Mouse (Mus musculus) frontal cortex, adult 2 months (tissue): ENCODE data around the gene Pbld1. TPM values are rescaled to one million over a fixed set of nuclear protein-coding genes. Genes with fewer than 3 reads are reported as not detected.
A peak's percentile ranks its signal among the peaks of the same experiment; 100 is the strongest.

Source experiments
- DNase-seq, 2 experiments: peaks; one replicate each; pipeline ENCODE4 v3.0.0; 2022; ENCODE audit warnings: low spot score in 1 of 2; ENCODE audit errors: extremely low spot score in 1 of 2
- polyA plus RNA-seq: library from polyadenylated mRNA; depleted of rRNA; stranded (reverse); fragments of >200 nt; gene quantifications from 2 replicates; pipeline ENCODE4 v1.2.3, GENCODE M21; 2012

Gene Pbld1
- polyA plus RNA-seq, 1 experiment = 0.96 TPM

DNA sequence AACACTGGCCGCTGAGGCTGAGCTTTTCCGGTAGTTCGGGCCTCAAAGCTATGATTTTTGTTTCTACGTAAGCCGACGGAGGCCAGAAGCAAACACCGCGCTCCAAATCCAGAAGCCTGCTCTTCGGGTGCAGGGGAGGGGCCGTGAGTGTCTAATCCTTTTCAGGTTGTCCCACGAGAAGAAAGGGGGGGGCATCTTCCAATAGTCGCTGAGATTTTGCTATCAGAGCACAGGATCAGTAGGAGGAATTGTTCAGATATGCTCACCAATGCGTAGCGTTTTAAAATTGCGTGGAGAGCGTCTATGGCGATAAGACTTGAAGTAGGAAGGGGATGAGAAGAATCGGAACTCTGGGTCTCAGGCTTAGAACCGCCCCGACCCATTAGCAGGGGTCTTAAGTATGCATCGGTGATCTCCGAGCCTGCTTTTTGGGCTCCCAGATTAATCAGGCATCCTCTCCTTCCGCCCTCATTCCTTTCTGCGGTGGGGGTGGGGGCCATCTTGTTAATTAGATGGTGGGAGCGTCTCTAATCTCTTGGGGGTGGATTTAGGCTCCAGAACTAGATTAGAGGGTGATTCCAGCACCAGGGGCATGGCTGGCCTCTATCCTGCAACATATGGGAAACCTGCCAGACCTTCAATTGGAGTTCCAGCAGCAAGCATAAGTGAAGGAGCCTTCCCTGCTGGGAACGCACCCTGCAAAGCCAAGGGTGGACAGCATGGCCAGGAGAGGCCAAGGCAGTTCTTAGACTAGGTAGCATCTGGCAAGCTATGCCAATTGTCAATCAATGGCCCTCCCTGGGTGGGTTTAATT is 30.0 kb downstream of the Pbld1 start:
- peak in 1 of 2 experiments; percentile 31 for DNase-seq

DNA sequence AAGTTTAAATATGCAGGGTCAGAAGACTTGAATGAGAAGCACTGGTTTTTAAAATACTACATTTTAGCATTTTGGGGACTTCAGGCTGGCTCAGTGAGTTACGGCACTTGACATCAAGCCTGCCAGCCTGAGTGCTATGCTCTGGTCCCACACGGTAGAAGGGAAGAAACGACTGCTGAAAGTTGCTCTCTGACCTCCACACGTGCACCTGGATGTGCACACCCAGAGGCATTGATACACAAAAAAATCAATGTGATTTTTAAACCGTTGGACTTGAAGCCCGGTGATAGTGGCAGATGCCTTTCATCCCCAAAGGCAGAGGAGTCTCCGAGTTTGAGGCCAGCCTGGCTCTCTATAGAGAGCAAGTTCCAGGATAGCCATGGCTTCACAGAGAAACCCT is 32.0 kb downstream of the Pbld1 start:
- no peak for DNase-seq

DNA sequence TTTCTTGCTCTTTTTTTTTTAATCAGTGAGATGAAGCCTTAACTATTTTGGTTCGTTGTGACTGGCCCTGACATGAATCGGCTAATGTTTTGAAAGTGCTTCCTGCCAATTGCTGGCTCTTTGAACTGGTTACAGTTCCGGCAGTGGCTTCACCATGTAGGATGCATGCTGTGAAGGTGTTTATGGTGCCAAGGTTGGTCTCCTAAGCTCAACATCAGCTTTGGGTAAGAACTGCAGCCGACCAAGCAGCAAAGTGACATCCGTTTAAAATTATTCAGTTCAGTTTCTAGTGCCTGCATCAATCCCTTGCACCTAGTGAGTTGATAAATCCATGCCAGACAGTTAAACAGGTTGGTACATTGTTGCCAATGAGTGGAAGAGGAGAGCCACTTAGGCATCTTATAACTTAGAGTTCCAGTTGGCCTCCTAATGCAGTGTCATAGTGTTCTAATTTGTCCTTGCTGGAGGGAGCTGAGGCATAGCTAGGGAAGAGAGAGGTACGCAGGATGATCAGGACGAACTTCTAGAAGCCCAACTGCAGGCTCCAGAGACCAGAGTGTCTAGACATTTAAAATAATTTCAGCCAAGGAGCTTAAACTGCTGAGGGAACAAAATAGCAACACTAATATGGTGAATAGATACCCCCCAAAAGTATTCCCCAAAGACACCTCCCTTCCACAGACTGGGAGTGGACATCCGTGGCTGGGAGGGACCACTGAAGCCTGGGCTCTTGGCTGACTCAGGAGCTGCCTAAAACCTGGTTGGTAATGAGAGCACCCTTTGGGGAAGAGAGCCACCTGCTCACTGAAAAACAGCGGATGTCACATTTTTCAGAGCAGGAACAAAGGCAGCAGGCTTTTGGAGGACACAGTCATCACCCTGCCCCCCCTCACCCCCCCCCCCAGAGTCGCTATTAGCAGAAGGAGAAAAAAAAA is 32.9 kb downstream of the Pbld1 start:
- no peak for DNase-seq

DNA sequence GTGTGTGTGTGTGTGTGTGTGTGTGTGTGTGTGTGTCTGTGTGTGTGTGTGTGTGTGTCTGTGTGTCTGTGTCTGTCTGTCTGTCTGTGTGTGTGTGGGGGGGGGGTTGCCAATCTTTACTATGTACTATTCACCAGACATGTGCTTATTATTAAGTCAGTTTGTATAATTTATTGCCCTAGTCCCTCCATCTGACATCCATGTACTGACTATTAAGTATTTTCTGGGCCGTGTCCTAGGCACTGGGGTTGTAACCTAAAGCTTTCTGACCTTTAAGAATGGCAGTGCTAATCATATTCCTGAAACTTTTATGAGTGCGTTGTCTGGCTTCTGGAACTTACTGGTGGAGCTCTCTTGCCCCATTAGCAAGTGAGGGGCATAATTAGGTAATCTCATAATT is 36.8 kb downstream of the Pbld1 start:
- no peak for DNase-seq

DNA sequence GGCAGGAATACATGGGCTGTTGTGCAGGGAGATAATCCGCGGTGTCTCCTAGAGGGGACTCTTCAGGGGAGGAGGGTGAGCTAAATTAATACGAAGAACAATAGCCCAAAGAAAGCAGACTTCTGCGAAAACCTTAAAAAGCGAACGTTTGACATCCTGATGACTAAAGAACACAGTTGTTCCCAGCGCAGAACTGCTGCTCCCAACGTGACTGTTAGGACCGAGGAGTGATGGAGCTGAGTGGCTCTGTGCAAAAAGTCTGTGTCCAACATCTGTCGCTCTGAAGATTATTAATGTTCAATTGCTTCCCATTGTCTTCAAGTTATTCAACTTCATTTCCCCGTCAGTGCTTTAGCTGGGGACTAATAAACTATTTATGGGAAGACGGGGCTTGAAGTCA is 38.2 kb downstream of the Pbld1 start:
- DNase-seq = no peak

DNA sequence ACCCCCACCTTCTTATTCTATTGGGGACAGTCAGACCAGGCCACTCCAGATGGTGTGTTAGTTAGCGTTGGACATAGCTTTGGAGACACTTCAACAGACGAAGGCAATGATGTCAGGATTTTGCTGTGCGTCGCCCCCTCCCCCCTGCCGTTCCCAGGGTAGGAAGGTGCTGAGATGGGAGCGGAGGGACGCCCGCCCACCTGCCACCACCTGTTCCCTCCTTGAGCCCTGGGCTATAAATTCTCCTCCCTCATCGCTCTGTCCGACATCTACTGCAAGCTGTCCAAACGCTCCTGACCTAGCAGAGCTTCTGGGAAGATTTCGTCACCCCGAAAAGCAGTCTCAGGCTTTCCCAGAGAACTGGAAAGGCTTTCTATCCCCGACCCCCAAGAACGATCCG is 39.6 kb downstream of the Pbld1 start, which contains the start of gene Atoh7:
Atoh7 (plus strand) TSS at position 131 of the 400 bp plus-strand sequence.
- peak; percentile 37 to 62 for DNase-seq

DNA sequence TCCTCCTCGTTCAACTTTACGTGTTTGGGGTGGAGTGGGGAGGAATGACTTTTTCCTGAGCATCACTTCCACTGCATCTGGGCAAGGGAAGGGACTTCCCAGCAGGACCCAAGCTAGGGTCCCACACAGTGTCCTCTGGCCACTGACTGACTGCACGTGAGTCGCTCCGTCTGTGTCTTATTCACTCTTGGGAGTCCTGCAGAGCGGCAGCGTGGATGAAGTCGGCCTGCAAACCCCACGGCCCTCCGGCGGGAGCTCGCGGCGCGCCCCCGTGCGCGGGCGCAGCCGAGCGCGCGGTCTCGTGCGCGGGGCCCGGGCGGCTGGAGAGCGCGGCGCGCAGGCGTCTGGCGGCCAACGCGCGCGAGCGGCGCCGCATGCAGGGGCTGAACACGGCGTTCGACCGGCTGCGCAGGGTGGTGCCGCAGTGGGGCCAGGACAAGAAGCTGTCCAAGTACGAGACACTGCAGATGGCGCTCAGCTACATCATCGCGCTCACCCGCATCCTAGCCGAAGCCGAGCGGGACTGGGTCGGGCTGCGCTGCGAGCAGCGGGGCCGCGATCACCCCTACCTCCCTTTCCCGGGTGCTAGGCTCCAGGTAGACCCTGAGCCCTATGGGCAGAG is 40.1 kb downstream of the Pbld1 start:
- DNase-seq = peak in 1 of 2 experiments; percentile 77

DNA sequence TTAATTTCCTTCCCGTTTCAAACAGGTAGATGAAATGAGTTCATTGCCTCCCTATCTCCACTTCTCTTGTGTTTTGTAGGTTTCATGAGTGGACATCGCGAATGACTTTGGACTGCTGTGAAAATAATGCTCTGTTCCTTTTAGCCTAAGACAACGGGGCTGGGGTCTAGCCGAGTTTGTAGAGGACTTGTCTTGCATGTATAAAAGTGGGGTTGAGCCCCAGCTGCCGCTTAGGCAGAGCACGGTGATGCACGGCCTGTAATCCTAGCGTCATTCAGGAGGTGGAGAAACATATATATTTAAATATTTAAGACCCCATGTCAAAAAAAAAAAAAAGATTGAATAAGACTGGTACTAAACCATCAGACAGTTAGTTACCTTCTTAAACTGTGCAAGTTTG is 40.7 kb downstream of the Pbld1 start:
- no peak for DNase-seq

DNA sequence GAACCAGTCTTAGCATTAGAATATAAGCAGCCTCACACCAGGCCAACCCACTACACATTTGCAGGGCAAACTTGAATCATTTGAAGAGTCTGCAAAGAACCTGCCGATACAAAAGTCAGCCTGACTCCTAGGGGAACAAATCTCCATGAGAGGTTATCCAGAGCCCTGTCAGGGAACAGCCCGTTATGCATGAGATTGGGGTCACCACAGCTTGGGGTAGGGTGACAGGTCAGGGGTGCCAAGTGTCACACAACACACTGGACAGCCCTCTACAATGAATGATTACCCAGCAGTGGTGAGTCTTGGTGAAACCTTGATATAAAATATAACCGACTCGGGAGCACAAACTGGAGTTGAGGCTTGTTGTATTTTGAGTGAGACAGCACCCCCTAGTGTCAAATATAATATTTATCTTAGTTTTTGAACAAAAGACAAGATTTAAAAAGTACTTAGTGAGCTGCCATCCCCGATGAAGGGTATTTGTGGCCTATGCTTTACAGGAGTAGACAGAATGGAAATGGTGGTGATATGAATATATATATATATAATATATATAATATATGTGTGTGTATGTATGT is 53.2 kb downstream of the Pbld1 start:
- DNase-seq = peak in 1 of 2 experiments; percentile 41

DNA sequence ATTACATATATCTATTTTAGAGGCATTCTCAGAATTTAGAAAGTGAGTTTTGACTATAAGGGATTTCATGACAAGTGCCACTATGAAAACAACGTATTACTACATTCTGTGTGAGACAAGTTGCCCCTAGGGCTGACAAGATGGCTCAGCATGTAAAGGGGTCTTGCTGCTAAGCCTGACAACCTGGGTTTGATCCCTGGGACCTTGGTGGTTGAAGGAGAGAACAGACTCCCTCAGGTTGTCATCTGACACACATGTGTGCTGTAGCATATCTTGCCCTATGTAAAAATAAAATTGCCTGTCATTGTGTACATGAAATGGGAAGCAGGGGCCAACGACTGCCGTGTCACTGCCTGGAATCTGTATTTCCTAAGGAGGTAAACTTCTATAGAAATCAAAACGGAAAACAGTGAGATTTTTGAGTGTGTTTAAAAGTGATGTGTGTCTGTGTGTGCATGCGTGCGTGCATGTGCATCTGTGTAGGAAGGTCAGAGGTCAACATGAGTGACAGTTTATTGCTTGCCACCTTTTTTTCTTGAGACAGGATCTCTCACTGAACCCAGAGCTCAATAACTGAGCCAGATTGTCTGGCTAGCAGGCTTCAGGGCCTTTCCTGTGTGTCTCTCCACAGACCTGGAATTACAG is 53.9 kb downstream of the Pbld1 start:
- DNase-seq = no peak

DNA sequence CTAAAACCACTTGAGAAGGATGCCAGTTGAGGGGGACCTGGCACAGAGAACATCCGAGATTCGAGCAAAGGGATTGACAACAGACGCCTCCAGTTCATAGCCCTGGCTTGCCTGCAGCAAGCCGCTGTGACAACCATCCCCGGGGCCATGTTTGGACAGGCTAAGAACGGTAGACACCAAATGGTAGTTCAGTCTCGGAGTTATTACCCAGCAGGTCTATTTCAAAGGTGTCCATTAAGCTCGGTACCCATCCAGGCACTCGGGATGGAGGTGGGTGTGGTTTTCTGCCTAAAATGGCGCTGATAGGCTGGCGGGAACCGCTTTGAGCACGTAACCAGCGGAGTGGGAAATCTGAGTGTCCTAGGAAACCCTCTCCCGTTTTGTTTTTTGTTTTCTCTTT is 55.9 kb downstream of the Pbld1 start:
- DNase-seq = no peak

DNA sequence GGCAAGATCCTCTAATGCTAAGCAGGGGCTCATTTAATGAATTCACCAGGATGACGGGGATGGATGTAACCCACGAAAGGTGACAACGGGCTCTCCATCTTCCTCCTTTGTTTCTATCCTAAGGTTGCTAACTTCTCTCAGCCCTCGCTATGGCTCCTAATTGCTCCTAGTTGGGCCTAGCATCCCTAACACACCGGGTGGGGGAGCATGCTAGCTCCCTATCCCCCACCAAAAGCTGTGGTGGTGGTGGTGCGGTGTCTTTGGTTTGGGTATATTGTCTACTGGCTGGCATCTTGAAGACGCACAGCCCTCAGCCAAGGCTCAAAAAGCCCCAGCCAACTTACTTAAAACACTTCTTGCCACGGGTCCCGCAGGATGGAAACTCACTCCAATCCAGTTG is 56.4 kb downstream of the Pbld1 start:
- no peak for DNase-seq

DNA sequence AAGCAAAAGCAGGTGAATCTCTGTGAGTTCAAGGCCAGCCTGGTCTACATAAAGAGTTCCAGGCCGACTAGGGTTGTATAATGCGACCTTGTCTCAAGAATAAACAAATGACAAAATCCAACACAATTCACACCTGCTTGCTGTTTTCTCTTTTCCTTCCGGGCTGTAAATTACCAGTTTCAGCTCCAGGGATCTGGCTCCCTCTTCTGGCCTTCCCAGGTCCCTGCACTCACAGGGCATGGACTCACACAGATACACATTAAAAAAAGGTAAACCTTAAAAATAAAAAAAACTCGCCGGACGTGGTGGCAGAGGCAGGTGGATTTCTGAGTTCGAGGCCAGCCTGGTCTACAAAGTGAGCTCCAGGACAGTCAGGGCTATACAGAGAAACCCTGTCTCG is 57.6 kb downstream of the Pbld1 start:
- no peak for DNase-seq

DNA sequence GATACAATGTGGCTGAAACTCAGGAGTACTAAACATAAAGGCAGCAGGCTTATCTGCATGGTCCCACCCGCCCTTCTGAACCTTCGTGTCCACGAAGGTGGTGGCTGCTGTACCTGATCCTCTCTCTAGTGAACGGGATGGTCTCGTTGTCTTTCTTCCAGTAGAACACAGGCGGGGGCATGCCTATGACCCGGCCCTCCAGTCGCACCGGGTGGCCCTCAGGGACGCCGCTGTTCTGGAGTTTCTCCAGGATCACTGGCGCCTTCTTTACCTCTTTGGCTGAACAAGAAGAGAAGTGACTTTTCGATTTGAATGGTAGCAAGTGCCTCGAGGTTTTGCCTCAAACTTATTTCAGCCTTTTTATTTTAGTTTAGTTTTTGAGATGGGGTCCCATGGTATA is 60.0 kb downstream of the Pbld1 start:
- DNase-seq = no peak

DNA sequence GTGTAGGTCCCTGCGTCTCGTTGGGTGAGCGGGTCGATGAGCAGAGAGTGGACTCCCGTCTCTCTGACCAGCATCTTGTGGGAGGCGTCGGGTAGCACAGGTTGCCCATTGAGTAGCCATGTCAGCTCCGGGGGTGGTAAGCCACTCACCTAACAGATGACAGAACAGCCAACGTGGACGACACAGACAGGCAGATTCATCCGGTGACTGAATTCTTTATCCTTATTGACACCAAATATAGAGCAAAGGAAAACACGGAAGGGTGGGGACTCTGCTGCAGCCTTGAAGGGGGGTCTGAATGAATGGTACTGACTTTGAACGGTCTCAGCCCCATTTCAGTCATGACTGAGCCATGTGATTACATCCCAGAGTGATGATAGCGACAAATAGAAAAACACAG is 62.0 kb downstream of the Pbld1 start:
- no peak for DNase-seq

DNA sequence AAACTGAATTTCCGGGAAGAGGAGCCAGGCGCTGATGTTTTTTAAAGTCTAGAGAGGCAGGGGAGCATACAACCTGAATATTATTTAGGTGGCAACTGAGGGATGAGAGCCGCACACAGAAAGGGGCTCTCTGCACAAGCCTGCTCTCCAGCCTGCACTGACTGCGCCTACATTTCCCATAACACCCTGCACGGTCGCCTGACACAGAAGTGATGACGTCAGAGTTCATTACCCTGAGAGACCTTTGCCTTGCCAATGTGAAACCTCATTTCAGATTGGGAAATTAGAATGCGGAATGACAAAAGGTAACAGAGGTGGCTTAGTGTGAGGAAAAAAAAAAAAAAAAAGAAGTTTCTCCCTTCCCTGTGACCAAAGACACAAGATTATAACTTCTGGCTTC is 62.6 kb downstream of the Pbld1 start:
- peak in 1 of 2 experiments; percentile 61 for DNase-seq

DNA sequence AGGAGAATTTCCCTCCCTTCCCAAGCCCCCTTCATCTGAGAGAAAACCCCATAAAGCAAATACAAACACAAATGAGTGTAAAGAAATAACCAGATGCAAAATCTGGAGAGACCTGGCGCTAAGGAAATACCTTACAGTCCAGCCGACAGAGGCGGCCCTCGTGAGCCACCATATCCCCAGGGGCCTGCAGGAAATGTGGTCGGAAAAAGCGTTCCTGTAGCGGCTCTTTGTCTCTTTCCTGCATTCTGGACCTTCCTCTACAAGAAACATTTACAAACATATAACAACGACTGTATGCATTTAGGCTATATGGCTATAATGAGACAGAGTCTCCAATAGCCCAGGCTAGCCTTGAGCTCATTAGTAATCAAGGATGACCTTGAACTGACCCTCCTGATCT is 63.2 kb downstream of the Pbld1 start:
- no peak for DNase-seq

DNA sequence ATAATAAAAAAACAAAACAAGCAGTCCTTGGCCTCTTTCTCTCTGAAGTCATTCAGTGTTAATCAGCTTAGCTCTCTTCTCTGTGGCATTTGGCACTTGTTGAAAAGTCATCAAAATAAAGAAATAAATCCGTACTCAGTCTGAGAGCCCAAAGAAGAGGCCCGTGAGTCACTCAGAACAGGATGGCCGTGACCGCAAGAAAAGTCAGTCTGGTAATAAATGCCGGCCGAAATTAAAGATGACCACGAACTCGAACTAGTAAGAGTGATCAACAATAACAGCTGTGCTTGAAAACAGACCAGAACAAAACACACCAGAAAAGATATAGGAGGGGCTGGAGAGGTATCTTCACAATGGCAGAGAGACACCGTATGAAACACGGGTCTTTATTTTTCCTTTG is 64.1 kb downstream of the Pbld1 start:
- no peak for DNase-seq

DNA sequence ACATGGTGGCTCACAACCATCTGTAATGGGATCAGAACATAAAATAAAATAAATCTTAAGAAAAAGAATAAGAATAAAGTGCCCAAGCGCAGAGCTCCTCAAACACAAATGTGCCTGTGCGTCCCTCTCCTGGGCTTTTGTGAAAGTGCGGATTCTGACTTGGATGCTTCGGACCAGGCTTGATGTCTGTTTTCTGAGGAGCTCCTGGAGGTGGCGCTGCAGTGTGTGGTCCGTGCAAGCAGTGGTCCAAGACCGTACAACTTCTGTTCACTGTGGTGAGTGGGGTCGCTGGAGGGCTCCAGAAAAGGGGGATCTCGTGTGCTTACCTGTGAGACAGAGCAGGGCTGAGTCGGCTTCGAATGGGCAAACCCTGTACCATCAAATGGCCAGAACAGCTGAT is 65.4 kb downstream of the Pbld1 start:
- no peak for DNase-seq

DNA sequence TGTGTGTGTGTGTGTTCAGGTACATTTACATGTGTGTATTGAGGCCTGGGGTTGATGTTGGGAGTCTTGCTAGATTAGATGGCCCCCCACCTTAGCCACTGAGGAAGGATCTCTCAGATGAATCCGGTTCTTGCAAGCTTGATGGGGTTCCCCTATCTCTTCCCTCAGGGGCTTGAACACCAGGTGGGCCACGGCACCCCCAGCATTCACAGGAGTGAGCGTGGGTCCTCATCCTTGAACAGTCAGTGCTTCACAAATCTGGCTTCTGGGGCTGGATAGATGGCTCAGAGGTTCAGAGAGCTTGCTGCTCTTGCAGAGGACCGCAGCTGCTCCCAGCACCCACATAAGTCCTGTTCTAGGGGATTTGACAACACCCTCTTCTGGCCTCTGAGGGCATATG is 66.2 kb downstream of the Pbld1 start:
- DNase-seq = no peak
